Mouse (Mus musculus): ENCODE results near the gene Aamp.

Gene Aamp

GRCm38 (mm10) chr1:74300347-74301110 lies 16.0 kb upstream of the Aamp start:
- DNase-seq: no peak

GRCm38 (mm10) chr1:74298996-74299395 lies 14.5 kb upstream of the Aamp start:
- peak; percentile 75 for DNase-seq

GRCm38 (mm10) chr1:74298157-74298750 lies 13.7 kb upstream of the Aamp start:
- peak; percentile 22 for DNase-seq

GRCm38 (mm10) chr1:74297269-74297668 lies 12.7 kb upstream of the Aamp start:
- peak; percentile 47 for DNase-seq

- DNase-seq: peak; percentile 44
Measured at GRCm38 (mm10) chr1:74296477-74296876, 11.9 kb upstream of the Aamp start.

- DNase-seq: peak; percentile 94
Measured at GRCm38 (mm10) chr1:74295456-74296171, 11.1 kb upstream of the Aamp start.

- DNase-seq: peak; percentile 74
Measured at GRCm38 (mm10) chr1:74294733-74295455, 10.4 kb upstream of the Aamp start.

- DNase-seq: peak; percentile 38
Measured at GRCm38 (mm10) chr1:74294090-74294643, 9.6 kb upstream of the Aamp start.

- DNase-seq: peak; percentile 32
Measured at GRCm38 (mm10) chr1:74293306-74293960, 8.9 kb upstream of the Aamp start.

- DNase-seq: peak; percentile 19
Measured at GRCm38 (mm10) chr1:74292331-74293020, 7.9 kb upstream of the Aamp start.

GRCm38 (mm10) chr1:74290141-74290540 lies 5.6 kb upstream of the Aamp start:
- peak; percentile 53 for DNase-seq

GRCm38 (mm10) chr1:74289740-74290139 lies 5.2 kb upstream of the Aamp start:
- peak; percentile 26 for DNase-seq

GRCm38 (mm10) chr1:74289248-74289647 lies 4.7 kb upstream of the Aamp start:
- peak; percentile 23 for DNase-seq

GRCm38 (mm10) chr1:74288327-74288726 lies 3.8 kb upstream of the Aamp start:
- peak; percentile 31 for DNase-seq

GRCm38 (mm10) chr1:74286869-74287607 lies 2.5 kb upstream of the Aamp start:
- DNase-seq: peak; percentile 73

GRCm38 (mm10) chr1:74285212-74286010 lies 873 bp upstream of the Aamp start:
- DNase-seq: peak; percentile 73

- peak; percentile 65 for DNase-seq
Measured at GRCm38 (mm10) chr1:74283686-74284463, 663 bp downstream of the Aamp start.

- DNase-seq: peak; percentile 68
Measured at GRCm38 (mm10) chr1:74282896-74283625, 1.5 kb downstream of the Aamp start.

Data from cerebellum, adult 9-11 months (tissue).